Mouse (Mus musculus) embryonic facial prominence, embryonic 10.5 days (tissue): ENCODE data around the gene Fam243. TPM values are rescaled to one million over a fixed set of nuclear protein-coding genes. Genes with fewer than 3 reads are reported as not detected.

ENCODE experiments used
- DNase-seq: peaks from one replicate; pipeline ENCODE4 v3.0.0-alpha.2; 2017; ENCODE audit warnings: low spot score
- H3K27ac ChIP-seq: fragments of 300-500 bp; sonication (generic); replicated peaks from 2 replicates; pipeline ENCODE4 v1.5.1; 2016; ENCODE audit warnings: mild to moderate bottlenecking
- H3K27me3 ChIP-seq: fragments of 300-500 bp; sonication (generic); replicated peaks from 2 replicates; pipeline ENCODE4 v1.6.1; 2016; ENCODE audit warnings: low read depth, mild to moderate bottlenecking; ENCODE audit not compliant: poor library complexity, severe bottlenecking
- H3K36me3 ChIP-seq: fragments of 300-500 bp; sonication (generic); replicated peaks from 2 replicates; pipeline ENCODE4 v1.6.1; 2016; ENCODE audit warnings: mild to moderate bottlenecking, moderate library complexity
- H3K4me1 ChIP-seq: fragments of 300-500 bp; sonication (generic); 2 replicates; pipeline ENCODE4 v1.6.1; 2016
- H3K4me3 ChIP-seq: fragments of 300-500 bp; sonication (generic); 2 replicates; pipeline ENCODE4 v1.5.1; 2016; ENCODE audit warnings: mild to moderate bottlenecking, moderate library complexity
- H3K9me3 ChIP-seq: fragments of 300-500 bp; sonication (generic); 2 replicates; pipeline ENCODE4 v1.6.1; 2016; ENCODE audit warnings: mild to moderate bottlenecking
- WGBS: fragments of 180-500 bp; shearing (Covaris S2); methylation state at CpG from one replicate; pipeline ENCODE4 v1.1.7; 2016; 5-methylcytosine and 5-hydroxymethylcytosine counted together
- polyA plus RNA-seq: library from polyadenylated mRNA; unstranded; fragments of >200 nt; fragmentation: Nextera tagmentation; extraction: Ambion mirVana; gene quantifications from 2 replicates; pipeline ENCODE4 v1.2.1, GENCODE M21; 2016

The Fam243 gene
- polyA plus RNA-seq, result not detected in 2 replicates

- no peak within 1 kb of the TSS for H3K4me3 ChIP-seq
- H3K27me3 ChIP-seq, result no peaks in the 10 kb centered on the region; the same call in 1 of the 2 replicates
- no peaks in the 10 kb centered on the region for H3K9me3 ChIP-seq
- H3K36me3 ChIP-seq, result no peaks in the 10 kb centered on the region
- peaks cover 14% of the 10 kb centered on the region for H3K4me1 ChIP-seq
- H3K27ac ChIP-seq, result no peak within 1 kb of the TSS
- no peak for DNase-seq
- 94% methylated on average over 8 of the region's 8 CpGs for WGBS
Observed at GRCm38 (mm10) chr16:92321341-92321740, at the start of gene Fam243. Gene Fam243, minus strand, starts transcription at chr16:92321441.

- H3K4me1 ChIP-seq, result peaks cover 46% of the 10 kb centered on the region
- H3K27ac ChIP-seq, result no peak overlapping the region
- no peak overlapping the region for H3K4me3 ChIP-seq
- WGBS, result 58% methylated on average over 2 of the region's 2 CpGs
- peaks cover 4% of the 10 kb centered on the region; the same call in 1 of the 2 replicates for H3K27me3 ChIP-seq
- DNase-seq, result no peak
- no peaks in the 10 kb centered on the region for H3K9me3 ChIP-seq
- no peaks in the 10 kb centered on the region for H3K36me3 ChIP-seq
Observed at GRCm38 (mm10) chr16:92369260-92369659, 48.0 kb upstream of the Fam243 start.

GRCm38 (mm10) chr16:92365477-92365876 is 44.2 kb upstream of the Fam243 start:
- DNase-seq, result no peak
- H3K9me3 ChIP-seq, result no peaks in the 10 kb centered on the region
- peaks cover 25% of the 10 kb centered on the region for H3K4me1 ChIP-seq
- H3K27ac ChIP-seq, result peak overlapping the region; percentile 19; the same call in 1 of the 2 replicates
- H3K4me3 ChIP-seq, result no peak overlapping the region
- H3K27me3 ChIP-seq, result peaks cover 4% of the 10 kb centered on the region; the same call in 1 of the 2 replicates
- H3K36me3 ChIP-seq, result no peaks in the 10 kb centered on the region
- WGBS, result 63% methylated on average over 7 of the region's 7 CpGs

DNA sequence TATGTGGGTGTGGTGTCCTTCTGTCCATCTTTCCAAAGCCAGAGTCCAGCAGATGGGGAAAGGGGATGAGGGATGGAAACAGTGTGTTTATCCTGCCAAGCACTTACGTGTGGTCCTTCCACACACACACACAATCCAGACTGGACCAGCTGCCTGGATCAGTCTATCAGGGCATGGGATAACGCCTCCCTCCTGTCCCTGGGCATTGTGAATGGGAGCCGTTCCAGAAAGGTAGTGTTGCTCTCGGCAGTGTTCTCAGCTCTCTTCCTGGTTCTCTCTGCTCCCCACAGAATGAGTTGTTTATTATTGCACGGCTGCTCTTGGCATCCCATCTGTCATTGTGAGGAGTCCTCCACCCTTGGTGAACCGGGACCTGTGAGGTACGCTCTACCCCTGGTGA is 39.5 kb upstream of the Fam243 start:
- 86% methylated on average over 7 of the region's 7 CpGs for WGBS
- no peaks in the 10 kb centered on the region for H3K36me3 ChIP-seq
- no peak overlapping the region for H3K27ac ChIP-seq
- H3K9me3 ChIP-seq, result no peaks in the 10 kb centered on the region
- peaks cover 33% of the 10 kb centered on the region for H3K4me1 ChIP-seq
- no peak overlapping the region for H3K4me3 ChIP-seq
- no peak for DNase-seq
- H3K27me3 ChIP-seq, result peaks cover 35% of the 10 kb centered on the region

DNA sequence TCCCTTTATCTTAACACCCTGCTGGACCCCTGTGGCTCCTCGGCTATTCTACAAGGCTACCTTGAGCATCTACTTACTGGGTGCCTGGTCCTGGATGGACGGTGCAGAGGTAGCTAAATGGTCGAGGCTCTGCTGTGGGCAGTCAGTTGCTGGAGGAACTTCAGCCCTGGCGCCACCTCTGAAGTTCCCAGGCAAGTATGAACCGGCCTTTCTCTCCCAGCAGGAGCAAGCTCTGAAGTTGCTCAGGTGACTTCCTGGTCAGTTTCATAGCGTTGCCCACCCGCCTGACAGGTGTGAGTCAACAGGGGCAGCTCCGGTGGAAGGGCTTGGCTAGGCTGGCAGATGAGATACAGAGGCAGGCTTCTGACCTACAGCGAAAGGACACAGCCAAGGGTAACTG is 38.0 kb upstream of the Fam243 start, which contains the start of gene Kcne1:
Kcne1 (minus strand) TSS at position 240 of the 400 bp plus-strand sequence.
- Histone ChIP-seq H3K27me3 (peaks cover 35% of the 10 kb centered on the region), H3K4me1 (peaks cover 31% of the 10 kb centered on the region), H3K4me3 (peak within 1 kb of the TSS; percentile 6; the same call in 1 of the 2 replicates), H3K9me3 (no peaks in the 10 kb centered on the region), H3K27ac (0 out of 2 replicates have a peak within 1 kb of the TSS, but pooled peaks have one; percentile 11), H3K36me3 (no peaks in the 10 kb centered on the region)
- WGBS, result 51% methylated on average over 9 of the region's 9 CpGs
- DNase-seq, result no peak

DNA sequence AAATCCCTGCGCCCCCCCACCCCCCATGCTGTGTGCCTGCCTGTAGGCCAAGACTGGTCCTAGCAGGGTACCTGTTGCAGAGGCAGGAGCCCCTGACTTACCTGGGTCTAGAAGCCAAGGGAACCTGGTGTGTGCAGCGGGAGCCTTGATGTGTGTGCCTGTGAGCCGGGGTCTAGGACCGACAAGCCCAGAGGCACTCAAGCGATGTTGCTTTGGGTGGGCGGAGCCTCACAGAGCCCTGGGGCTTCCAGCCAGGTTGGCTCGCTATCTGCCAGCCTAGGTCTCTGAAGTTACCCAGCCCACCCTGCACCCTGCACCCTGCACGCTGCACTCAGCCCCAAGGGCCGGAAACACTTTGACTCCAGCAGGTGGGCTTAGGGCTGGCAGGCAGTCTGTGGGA is 37.5 kb upstream of the Fam243 start:
- 20% methylated on average over 9 of the region's 9 CpGs for WGBS
- H3K9me3 ChIP-seq, result no peaks in the 10 kb centered on the region
- no peaks in the 10 kb centered on the region for H3K36me3 ChIP-seq
- peaks cover 35% of the 10 kb centered on the region for H3K27me3 ChIP-seq
- 0 out of 2 replicates have a peak overlapping the region, but pooled peaks have one; percentile 11 for H3K27ac ChIP-seq
- H3K4me1 ChIP-seq, result peaks cover 31% of the 10 kb centered on the region
- peak; percentile 36 for DNase-seq
- H3K4me3 ChIP-seq, result peak overlapping the region; percentile 6; the same call in 1 of the 2 replicates

- H3K27ac ChIP-seq, result no peak overlapping the region
- H3K36me3 ChIP-seq, result no peaks in the 10 kb centered on the region
- no peak overlapping the region for H3K4me3 ChIP-seq
- DNase-seq, result no peak
- peaks cover 35% of the 10 kb centered on the region for H3K27me3 ChIP-seq
- H3K9me3 ChIP-seq, result no peaks in the 10 kb centered on the region
- 64% methylated on average over 10 of the region's 10 CpGs for WGBS
- peaks cover 34% of the 10 kb centered on the region for H3K4me1 ChIP-seq
Observed at GRCm38 (mm10) chr16:92357566-92357965, 36.3 kb upstream of the Fam243 start.

DNA sequence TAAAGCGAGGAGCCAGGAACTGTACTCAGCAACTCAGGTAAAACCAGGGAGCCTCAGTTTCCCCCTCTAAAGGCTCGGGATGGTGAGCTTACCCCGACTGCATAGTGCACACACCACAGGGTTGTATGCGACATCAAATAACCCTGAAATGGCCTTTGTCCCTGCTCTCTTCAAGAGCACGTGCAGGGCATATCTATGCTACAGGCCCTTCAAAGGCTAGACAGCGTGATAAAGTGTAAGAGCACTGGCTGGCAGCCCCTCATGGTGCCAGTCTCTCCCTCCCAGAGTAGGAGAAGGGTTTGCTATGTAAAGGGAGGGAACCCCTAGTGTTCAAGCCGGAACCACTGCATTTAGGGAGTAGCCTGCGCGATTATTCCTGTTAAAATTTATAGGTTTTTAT is 35.8 kb upstream of the Fam243 start:
- H3K4me1 ChIP-seq, result peaks cover 34% of the 10 kb centered on the region
- H3K27me3 ChIP-seq, result peaks cover 35% of the 10 kb centered on the region
- H3K27ac ChIP-seq, result no peak overlapping the region
- no peak for DNase-seq
- 72% methylated on average over 9 of the region's 9 CpGs for WGBS
- no peaks in the 10 kb centered on the region for H3K36me3 ChIP-seq
- H3K9me3 ChIP-seq, result no peaks in the 10 kb centered on the region
- H3K4me3 ChIP-seq, result no peak overlapping the region

- WGBS, result 73% methylated on average over 11 of the region's 11 CpGs
- H3K36me3 ChIP-seq, result no peaks in the 10 kb centered on the region
- no peak for DNase-seq
- H3K27ac ChIP-seq, result no peak overlapping the region
- H3K4me3 ChIP-seq, result no peak overlapping the region
- H3K27me3 ChIP-seq, result peaks cover 35% of the 10 kb centered on the region
- no peaks in the 10 kb centered on the region for H3K9me3 ChIP-seq
- H3K4me1 ChIP-seq, result peaks cover 34% of the 10 kb centered on the region
Observed at GRCm38 (mm10) chr16:92355982-92356381, 34.7 kb upstream of the Fam243 start.

GRCm38 (mm10) chr16:92355366-92355765 is 34.1 kb upstream of the Fam243 start:
- no peak for DNase-seq
- no peaks in the 10 kb centered on the region for H3K9me3 ChIP-seq
- 85% methylated on average over 5 of the region's 5 CpGs for WGBS
- H3K27me3 ChIP-seq, result peaks cover 35% of the 10 kb centered on the region
- no peak overlapping the region for H3K4me3 ChIP-seq
- no peak overlapping the region for H3K27ac ChIP-seq
- H3K4me1 ChIP-seq, result peaks cover 34% of the 10 kb centered on the region
- no peaks in the 10 kb centered on the region for H3K36me3 ChIP-seq

GRCm38 (mm10) chr16:92353897-92354296 is 32.7 kb upstream of the Fam243 start:
- Histone ChIP-seq H3K36me3 (no peaks in the 10 kb centered on the region), H3K27me3 (peaks cover 28% of the 10 kb centered on the region), H3K4me1 (peaks cover 28% of the 10 kb centered on the region), H3K27ac (no peak overlapping the region), H3K9me3 (no peaks in the 10 kb centered on the region), H3K4me3 (no peak overlapping the region)
- no peak for DNase-seq
- 50% methylated on average over 2 of the region's 2 CpGs for WGBS

GRCm38 (mm10) chr16:92353295-92353694 is 32.1 kb upstream of the Fam243 start:
- peaks cover 23% of the 10 kb centered on the region for H3K4me1 ChIP-seq
- 85% methylated on average over 12 of the region's 12 CpGs for WGBS
- no peak for DNase-seq
- no peak overlapping the region for H3K27ac ChIP-seq
- peaks cover 24% of the 10 kb centered on the region for H3K27me3 ChIP-seq
- H3K4me3 ChIP-seq, result no peak overlapping the region
- H3K36me3 ChIP-seq, result no peaks in the 10 kb centered on the region
- H3K9me3 ChIP-seq, result no peaks in the 10 kb centered on the region

- DNase-seq, result no peak
Observed at GRCm38 (mm10) chr16:92348941-92349340, 27.7 kb upstream of the Fam243 start.

More at GRCm38 (mm10) chr16:92348941-92349340, 27.7 kb upstream of the Fam243 start:
- Histone ChIP-seq H3K27ac (no peak overlapping the region), H3K4me3 (no peak overlapping the region), H3K36me3 (no peaks in the 10 kb centered on the region), H3K9me3 (no peaks in the 10 kb centered on the region), H3K27me3 (no peaks in the 10 kb centered on the region), H3K4me1 (peaks cover 12% of the 10 kb centered on the region)
- 89% methylated on average over 12 of the region's 12 CpGs for WGBS
